Mouse (Mus musculus) layer of hippocampus, adult 2 months (tissue): ENCODE measurements around the gene Fbxw4. TPM values are rescaled to one million over a fixed set of nuclear protein-coding genes. Genes with fewer than 3 reads are reported as not detected.
"Not testable (repeated sequence)": the region's sequence is repeated elsewhere in the genome, so short reads cannot be mapped to it uniquely, and the experiment has no call there.

Experiments
- DNase-seq, 2 experiments: peaks; one replicate each; pipeline ENCODE4 v3.0.0; 2022; ENCODE audit warnings: low spot score in 2 of 2
- H3K27ac ChIP-seq: fragments of 200-600 bp; 2 replicates; pipeline ENCODE4 v1.8.1; 2022
- H3K4me3 ChIP-seq: fragments of 200-600 bp; 2 replicates; pipeline ENCODE4 v1.8.1; 2022; ENCODE audit warnings: mild to moderate bottlenecking
- CTCF ChIP-seq: fragments of 200-600 bp; conservative IDR thresholded peaks from 2 replicates; pipeline ENCODE4 v1.8.1; 2022; ENCODE audit warnings: antibody characterized with exemption, mild to moderate bottlenecking, moderate library complexity
- total RNA-seq, 2 experiments: library from RNA; stranded (reverse); gene quantifications; 2 replicates each; pipeline ENCODE4 v1.2.3; 2021

The Fbxw4 gene
- total RNA-seq, 2 experiments from 2014 or later = 35.4 to 38.7 TPM

DNA sequence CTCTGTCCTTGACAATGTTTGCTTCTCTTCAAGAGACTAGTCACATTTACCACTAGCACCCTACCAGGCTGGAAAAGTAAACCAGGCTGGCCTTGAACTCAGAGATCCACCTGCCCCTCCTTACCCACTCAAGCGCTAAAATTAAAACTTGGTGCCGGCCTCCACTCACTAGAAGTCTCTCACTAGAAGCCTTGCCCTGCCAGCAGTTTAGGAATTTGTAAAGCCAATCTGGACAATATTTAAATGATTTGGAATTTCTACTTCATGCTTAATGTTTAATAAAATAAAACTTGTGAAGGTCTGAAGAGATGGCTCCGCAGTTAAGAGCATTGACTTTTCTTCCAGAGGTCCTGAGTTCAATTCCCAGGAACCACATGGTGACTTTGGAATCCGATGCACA lies 10.3 kb downstream of the Fbxw4 start:
- H3K4me3 ChIP-seq = no peak overlapping the region
- DNase-seq = no peak
- H3K27ac ChIP-seq = no peak overlapping the region
- no peak for TF ChIP-seq CTCF

DNA sequence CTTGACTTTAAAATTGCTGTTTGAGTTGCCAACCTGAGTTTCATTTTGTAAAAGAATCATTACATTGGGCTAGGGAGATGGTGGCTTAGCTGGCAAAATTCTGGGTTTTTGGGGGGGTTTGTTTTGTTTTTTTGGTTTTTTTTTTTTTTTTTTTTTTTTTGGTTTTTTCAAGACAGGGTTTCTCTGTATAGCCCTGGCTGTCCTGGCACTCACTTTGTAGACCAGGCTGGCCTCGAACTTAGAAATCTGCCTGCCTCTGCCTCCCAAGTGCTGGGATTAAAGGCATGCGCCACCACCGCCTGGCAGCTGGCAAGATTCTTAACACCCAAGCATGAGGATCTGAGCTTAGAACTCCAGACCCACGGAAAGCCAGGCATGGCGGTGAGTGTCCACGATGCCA lies 11.6 kb downstream of the Fbxw4 start:
- H3K27ac ChIP-seq, H3K4me3 ChIP-seq, DNase-seq: not testable (repeated sequence)

DNA sequence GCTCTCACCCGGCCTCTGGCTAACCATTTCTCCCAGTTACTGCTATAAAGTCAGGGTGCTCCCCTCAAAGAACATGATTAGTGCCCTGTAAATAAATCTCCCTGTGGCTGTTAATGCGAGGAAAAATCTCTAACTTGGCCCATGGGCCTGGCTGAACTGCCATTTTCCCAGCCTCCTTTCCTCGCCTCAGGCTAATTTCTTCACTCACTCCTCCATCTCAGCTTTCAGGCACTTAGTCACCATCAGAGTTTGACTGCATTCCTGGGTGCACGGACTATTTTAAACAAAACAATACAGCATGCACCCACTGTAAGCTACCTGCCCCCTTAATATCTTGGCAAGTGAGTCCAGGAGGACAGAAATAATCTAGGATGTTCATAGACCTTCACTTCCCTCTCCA lies 13.2 kb downstream of the Fbxw4 start:
- DNase-seq = no peak
- Histone ChIP-seq H3K27ac (no peak overlapping the region), H3K4me3 (no peak overlapping the region)
- no peak for TF ChIP-seq CTCF

DNA sequence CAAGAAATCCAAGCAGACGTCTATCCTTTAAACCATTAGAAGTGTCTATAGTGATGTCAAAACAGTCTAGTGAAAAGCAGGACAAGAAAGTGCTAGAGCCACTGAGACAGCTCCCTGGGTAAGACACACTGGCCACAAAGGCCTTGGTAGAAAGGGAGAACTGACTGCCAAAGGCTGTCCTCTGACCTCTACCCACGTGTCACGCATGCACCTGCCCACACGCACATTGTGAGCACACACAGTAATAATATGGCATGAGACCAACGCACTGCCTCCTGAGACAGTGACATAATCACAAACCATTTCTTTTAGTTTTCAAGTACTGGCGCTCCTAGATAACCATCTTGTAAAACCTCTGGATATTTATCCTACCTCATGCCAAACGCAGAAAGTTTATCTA lies 19.4 kb downstream of the Fbxw4 start:
- TF ChIP-seq CTCF = no peak
- H3K27ac ChIP-seq = no peak overlapping the region
- DNase-seq = no peak
- H3K4me3 ChIP-seq = no peak overlapping the region

DNA sequence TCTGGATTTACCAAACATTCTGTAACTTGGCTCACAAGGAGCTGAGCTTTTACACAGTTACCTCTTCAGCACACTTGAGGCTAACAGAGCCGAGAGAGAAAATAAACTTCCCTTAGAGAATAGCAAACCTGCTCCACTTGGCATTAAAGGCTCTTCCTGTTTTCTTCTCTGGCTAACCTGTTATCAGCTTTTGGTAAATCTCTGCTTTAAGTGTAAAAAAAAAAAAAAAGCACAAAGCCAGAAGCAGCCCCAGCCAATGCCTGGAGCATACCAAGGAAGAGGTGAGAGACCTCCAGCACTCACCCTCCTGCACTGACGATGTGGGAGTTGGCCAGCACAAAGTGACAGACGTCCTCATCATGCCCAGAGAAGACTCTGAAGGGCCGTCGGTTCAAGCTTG lies 24.2 kb downstream of the Fbxw4 start:
- no peak for TF ChIP-seq CTCF
- Histone ChIP-seq H3K4me3 (no peak overlapping the region), H3K27ac (no peak overlapping the region)
- DNase-seq = no peak

DNA sequence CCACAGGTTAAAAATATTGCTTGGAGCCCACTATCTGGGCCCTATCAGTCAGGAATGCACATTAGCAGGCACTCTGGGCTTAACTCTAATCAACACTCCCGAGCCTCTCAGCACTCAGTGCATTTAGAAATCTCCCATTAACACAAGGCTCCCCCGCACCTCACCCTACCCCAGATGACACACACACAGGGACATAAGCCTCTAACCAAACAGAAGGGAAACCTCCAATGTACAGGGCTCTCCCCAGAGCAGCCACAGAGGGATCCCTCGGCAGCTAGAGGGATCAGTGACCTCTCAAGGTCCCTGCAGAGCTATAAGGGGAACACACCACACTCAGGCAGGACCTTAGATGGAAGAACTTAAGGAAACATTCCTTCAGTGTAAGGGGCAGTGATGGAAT lies 28.5 kb downstream of the Fbxw4 start:
- no peak overlapping the region for H3K4me3 ChIP-seq
- TF ChIP-seq CTCF = no peak
- H3K27ac ChIP-seq = no peak overlapping the region
- DNase-seq = no peak

DNA sequence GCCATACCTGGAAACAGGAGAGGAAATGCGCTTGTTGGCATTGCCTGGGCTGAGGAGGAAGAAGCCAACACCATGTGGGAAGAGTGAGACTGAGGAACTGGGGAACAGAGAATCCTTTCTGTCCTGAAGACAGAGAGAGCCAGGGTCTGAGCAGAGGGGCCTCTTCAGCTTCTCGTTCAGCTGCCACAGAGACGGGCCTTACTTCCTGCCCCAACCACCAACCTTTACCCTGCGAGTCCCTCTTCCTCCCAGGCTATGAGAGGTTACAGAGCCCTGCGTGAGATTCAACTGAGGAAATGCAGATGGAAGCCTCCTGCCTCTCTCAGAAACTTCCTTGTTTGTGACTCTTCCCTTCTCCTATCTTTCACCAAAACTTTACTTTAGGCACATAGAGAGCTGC lies 29.2 kb downstream of the Fbxw4 start:
- Histone ChIP-seq H3K4me3 (no peak overlapping the region), H3K27ac (no peak overlapping the region)
- TF ChIP-seq CTCF = no peak
- no peak for DNase-seq

DNA sequence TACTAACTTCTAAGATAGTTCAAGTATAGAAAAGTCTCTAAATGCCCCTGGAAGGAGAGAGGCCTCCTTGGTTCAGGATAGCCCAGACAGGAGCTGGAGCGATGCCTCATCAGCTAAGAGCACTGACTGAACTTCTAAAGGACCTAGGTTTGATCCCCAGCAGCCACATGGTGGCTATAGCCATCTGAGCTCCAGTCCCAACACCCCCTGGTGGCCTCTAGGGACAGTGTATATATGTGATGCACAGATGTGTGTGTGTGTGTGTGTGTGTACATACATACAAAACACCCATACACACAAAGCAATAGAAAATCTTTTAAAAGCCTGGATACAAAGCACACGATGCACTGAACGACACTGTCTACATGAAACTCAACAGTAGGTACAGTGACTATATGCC lies 30.9 kb downstream of the Fbxw4 start:
- TF ChIP-seq CTCF = peak; percentile 57
- no peak for DNase-seq
- H3K4me3 ChIP-seq = no peak overlapping the region
- H3K27ac ChIP-seq = no peak overlapping the region

DNA sequence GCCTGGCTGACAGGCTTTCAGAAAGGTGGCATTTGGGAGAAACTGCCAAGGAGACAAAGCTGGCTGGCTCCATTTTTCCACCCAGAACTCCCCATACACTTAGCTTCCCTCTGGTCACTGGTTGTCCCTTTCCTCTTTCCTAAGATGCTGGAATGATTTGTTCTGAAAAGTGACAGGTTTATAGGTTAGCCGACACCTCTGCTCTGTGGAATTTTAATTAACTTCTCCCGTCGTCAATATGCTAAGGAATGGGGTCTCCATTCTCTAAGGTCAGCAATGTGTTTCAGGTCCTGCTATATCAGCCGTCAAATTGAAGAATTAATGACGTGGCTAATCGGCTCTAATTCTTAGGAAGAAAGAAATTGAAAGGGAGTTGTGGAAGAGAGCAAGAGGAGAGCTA lies 31.5 kb downstream of the Fbxw4 start:
- no peak overlapping the region for H3K27ac ChIP-seq
- TF ChIP-seq CTCF = no peak
- DNase-seq = no peak
- H3K4me3 ChIP-seq = no peak overlapping the region

DNA sequence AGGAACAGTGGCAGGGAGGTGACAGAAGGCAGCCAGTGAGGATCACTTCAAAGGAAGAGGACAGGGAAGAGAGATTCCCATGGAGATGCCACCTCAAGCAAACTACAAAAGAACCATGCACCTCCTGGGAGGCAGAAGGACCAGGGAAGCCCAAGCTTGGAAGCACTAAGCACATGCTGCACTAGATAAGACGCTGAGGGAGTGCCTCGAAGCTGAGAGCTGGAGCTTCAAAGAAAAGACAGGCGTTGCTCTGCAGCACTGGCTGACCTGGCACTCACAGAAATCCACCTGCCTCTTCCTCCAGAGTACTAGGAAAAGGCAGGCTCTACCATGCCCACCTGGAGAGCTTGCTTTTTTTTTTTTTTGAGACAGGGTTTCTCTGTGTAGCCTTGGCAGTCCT lies 33.1 kb downstream of the Fbxw4 start:
- TF ChIP-seq CTCF = no peak
- no peak for DNase-seq
- no peak overlapping the region for H3K27ac ChIP-seq
- H3K4me3 ChIP-seq = no peak overlapping the region

DNA sequence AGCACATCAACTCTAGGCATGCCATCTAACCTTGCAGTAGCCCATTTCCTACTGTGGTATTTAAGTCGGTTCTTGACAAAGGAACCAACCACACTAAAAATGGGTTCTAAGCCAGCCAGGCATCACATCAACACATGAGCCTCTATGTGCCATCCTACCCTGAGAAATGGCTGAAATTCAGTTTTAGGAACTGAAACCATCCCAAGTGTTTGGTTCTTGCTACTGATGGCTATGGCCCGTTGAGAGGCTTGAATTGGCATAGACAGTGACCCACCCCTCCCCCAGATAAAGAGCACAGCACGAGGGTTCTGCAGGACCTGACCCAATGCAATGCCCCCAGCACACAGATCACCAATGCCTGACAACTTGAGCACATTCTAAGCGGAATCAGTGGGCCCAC lies 36.4 kb downstream of the Fbxw4 start:
- no peak overlapping the region for H3K27ac ChIP-seq
- TF ChIP-seq CTCF = no peak
- no peak for DNase-seq
- H3K4me3 ChIP-seq = no peak overlapping the region

DNA sequence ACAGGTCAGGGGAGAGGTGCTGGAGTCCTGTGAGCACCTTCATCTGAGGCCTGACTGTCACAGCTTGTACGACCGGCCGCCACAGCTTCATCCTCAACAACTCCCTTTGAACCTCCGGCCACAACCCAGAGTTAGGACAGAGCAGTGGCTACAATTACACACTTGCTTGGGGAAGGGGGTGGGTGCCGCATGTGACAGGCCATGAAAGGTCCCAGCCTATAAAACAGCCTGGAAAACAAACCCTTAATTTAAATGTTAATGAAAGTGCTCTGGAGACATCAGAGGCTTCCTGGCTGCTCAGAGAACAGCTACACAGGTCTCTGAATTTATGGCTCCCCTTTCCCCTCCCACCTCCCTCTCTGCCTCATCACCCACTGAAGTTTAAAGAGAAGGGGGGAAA lies 38.0 kb downstream of the Fbxw4 start:
- TF ChIP-seq CTCF = no peak
- no peak overlapping the region for H3K4me3 ChIP-seq
- DNase-seq = no peak
- H3K27ac ChIP-seq = no peak overlapping the region

DNA sequence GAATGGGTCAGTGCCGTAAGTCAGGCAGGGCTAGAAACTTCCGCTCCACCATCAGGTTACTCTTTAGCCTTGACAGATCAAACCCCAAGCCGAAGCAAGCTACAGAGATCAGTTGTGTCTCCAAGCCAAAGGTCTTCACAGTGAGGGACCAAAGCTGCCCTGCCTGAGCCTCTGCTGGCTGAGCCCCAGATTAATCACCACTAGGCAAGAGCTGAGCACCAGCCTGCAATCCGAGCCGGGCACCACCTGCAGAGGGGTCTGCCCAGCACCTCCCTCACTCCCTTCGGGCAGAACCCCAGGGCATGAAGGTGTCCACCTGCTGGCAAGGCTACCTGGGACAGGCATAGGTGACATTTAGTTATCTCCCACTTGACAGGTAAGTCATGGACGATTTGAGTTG lies 39.1 kb downstream of the Fbxw4 start:
- H3K27ac ChIP-seq = no peak overlapping the region
- no peak overlapping the region for H3K4me3 ChIP-seq
- TF ChIP-seq CTCF = no peak
- no peak for DNase-seq

DNA sequence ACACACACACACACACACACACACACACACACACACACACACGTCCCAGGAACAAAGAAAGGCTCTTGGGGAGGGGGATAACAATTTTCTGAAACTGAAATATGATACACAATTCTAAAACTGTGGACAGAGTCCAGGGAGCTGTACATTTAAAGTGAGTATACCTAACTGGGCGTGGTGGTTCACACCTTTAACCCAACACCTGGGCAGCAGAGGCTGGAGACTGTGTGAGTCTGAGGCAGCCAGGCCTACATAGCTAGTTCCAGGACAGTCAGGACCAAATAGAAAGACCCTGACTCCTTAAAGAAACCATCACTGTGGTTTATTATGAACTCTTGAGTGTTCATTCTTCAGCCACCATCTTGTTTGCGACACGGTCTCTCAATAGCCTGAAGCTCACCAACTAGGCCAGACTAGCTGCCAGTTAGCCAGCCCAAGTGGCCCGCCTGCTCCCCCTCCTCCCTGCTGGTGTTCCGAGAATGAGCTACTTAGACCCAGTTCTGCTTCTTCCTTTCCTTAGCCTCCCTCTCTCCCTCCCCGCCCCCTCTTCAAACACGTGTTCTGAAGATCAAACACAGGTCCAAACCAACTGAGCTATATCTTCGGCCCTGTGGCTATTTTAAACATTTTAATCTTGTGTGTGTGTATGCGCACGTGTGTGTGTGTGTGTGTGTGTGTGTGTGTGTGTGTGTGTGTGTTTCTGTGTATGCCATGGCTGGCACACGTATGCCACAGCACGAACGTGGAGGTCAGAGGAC lies 40.2 kb downstream of the Fbxw4 start:
- TF ChIP-seq CTCF = no peak
- H3K4me3 ChIP-seq = no peak overlapping the region
- no peak overlapping the region for H3K27ac ChIP-seq

DNA sequence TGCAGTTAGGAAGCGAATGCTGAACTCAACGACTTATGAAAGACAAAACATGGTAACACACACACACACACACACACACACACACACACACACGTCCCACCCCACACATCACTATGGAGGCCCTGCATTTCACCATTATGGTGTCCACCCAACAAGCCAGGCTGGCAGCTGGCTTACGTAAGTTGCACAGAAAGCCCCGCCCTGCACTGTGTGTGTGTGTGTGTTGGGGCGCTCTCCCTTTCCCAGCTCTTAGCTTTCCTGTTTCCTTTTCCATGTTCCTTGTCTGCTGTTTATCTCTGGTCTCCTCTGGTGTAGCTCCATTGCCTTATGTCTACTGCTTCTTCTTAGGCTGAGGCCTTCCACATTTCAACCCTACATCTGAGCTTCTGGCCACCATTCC lies 41.9 kb downstream of the Fbxw4 start:
- no peak overlapping the region for H3K4me3 ChIP-seq
- no peak for DNase-seq
- H3K27ac ChIP-seq = no peak overlapping the region
- no peak for TF ChIP-seq CTCF

More for the DNA sequence above, 40.2 kb downstream of the Fbxw4 start:
- no peak for DNase-seq
